Mouse (Mus musculus): ENCODE results near the gene Dctn3. TPM values are rescaled to one million over a fixed set of nuclear protein-coding genes. Genes with fewer than 3 reads are reported as not detected.
A peak's percentile ranks its signal among the peaks of the same experiment; 100 is the strongest.

Gene Dctn3
- total RNA-seq, 2 experiments from 2014 or later: 201 to 217 TPM

DNA sequence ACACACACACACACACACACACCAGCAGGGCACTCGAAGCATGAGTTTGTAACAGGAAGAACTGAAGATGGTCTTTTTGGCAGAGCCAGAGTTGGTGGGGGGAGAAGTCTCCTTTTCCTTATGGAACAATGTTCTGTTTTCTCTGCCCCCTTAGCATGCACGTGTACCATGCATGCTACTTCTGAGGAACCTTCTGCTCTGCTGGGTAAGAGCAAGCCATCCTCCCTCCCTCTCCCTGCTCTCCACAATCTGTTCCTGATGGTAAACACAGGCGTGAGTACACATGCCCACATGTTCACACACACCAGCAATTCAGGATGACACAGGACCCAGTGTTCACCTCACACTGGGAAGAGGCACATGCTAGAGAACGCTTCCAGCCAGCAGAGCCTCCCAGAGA, 41.8 kb downstream of the Dctn3 start:
- peak in 1 of 2 experiments; percentile 89 for DNase-seq (ENCODE audit: low spot score in 2 of 2)
- intact Hi-C loops (cut with DNase I): no loop called here

- intact Hi-C loops (cut with DNase I): no loop called here
- DNase-seq (ENCODE audit: low spot score in 2 of 2): no peak
These were observed 43.7 kb downstream of the Dctn3 start for GRCm38 (mm10) chr4:41679291-41679690.

GRCm38 (mm10) chr4:41678863-41679262, 44.1 kb downstream of the Dctn3 start:
- DNase-seq (ENCODE audit: low spot score in 2 of 2): no peak
- intact Hi-C loops (cut with DNase I): no loop called here

DNA sequence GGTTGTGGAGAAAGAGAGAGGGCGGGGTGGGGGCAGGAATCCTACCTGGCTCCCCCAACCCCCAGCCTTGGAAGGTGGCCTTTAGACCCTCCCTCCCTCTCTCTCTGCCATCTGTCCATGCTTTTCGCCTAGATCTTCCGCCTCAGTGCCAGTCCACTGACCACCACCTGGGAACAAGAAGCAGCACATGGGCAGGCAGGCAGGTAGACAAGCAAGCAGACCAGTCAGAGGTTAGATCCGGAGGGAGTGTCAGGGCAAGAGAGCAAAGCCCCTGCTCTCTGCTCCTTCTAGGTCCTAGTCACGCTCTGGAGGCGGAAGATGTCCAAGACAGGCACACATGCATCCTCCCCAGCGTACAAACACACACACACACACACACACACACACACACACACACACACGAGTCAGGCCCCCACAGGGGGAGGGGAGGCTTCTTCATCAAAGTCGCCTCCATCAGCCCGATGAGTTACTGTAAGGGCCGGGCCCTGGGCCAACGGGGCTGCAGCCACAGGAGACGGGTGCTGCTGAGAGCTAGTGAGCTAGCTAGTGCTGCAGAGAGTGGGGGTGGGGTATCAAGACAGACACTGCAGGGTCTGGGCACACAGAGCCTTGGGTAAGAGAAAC, 45.9 kb downstream of the Dctn3 start:
- no peak for DNase-seq (ENCODE audit: low spot score in 2 of 2)
- intact Hi-C loops (cut with DNase I): no loop called here

DNA sequence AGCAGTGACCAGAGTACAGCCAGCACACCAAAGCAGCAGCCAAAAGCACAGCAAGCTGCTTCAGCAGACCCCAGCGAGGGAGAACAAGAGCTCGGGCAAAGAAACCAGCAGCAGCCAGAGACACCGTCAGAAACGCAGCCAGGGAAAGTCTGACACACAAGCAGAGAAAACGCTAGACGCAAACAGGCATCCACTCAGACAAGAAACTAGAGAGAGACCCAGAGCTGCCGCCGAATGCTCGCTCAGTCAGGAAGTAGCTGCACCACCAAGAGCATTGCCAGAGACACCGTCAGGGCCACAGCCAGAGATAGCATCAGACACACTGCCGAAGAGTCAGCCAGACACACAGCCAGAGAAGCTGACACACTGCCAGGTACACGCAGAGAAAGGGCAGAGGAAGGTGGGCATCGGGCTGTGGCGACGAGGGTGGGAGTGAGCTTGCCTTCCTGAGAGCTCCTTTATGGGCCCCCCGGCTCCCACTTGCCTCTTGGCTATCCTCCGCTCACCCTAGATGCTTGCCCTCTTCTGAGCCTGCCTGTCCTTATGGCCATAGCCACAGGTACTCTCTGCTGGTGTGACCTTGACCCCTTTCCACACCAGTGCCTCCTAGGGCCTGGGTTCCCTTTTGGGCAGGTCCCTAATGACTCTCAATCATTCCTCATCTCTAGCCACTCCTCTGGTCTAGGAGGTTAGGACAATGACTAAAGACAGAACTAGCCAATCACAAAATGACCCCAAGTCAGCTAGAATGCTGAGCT, 46.5 kb downstream of the Dctn3 start:
- no peak for DNase-seq (ENCODE audit: low spot score in 2 of 2)
- intact Hi-C loops (cut with DNase I): no loop called here

GRCm38 (mm10) chr4:41673186-41673585, 49.8 kb downstream of the Dctn3 start:
- DNase-seq (ENCODE audit: low spot score in 2 of 2): no peak
- intact Hi-C loops (cut with DNase I): no loop called here

DNA sequence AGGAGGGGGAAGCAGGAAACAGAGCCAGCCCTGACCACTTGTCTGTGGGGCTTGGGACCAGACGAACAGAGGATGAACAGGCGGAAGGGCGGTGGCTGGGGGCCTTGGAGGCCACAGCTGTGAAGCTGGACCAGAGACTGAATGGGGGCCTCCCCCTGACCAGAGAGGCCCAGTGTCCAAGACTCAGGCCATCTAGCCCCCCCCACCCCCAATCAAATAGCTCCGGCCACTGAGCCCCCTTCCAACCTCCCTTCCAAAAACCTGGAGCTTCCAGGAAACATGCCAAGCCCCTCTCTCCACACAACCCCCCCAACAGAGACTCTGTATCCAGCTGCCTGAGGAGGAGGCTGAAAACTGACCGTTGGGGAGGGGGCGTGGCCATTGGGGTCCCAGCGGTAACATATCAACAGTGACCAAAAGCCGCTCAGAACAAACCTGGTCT, 50.4 kb downstream of the Dctn3 start:
- intact Hi-C loops (cut with DNase I): no loop called here
- no peak for DNase-seq (ENCODE audit: low spot score in 2 of 2)

GRCm38 (mm10) chr4:41671963-41672480, 50.9 kb downstream of the Dctn3 start:
- intact Hi-C loops (cut with DNase I): no loop called here
- no peak for DNase-seq (ENCODE audit: low spot score in 2 of 2)

- no peak for DNase-seq (ENCODE audit: low spot score in 2 of 2)
- intact Hi-C loops (cut with DNase I): no loop called here
These were observed 51.5 kb downstream of the Dctn3 start for GRCm38 (mm10) chr4:41671500-41671899.

DNA sequence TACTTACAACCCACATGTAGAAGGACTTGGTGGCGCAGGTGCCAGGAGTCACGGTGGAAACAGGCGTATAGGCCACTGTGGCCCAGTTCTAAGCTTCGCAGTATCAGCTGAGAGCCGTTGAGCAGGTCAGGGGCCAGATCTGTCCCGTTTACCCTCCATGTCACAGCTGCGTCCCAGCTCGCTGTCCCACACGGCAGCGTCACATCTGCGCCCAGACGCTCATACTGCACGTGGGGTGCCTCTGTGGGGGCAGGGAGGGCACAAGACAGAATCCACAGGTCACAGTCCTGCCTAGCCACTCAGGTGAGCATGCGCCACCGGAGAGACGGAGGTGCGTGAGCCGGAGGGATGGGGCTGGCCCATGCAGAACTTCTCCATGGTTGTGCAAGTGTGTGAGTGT, 52.1 kb downstream of the Dctn3 start:
- intact Hi-C loops (cut with DNase I): no loop called here
- DNase-seq (ENCODE audit: low spot score in 2 of 2): no peak

DNA sequence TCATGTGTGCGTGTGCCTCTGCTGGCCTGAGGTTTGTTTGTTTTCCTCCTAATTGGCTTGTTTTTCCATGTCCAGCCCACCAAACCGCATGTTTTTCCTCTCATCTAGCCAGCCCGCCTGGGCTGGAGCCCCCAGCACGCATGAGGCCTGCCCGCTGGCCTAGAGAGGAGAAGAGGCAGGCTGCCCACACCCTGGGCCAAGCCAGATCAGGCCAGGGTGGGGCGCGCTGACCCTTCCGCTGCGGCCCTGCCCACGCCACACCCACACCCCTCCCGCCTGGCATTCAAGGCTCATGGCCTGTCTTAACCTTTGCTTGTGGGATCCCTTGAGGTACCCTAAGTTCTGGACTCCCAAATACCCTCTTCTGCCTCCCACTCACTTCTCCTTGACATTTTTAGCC, 56.3 kb downstream of the Dctn3 start:
- intact Hi-C loops (cut with DNase I): no loop called here

GRCm38 (mm10) chr4:41665009-41665675, 57.8 kb downstream of the Dctn3 start:
- no peak for DNase-seq (ENCODE audit: low spot score in 2 of 2)
- intact Hi-C loops (cut with DNase I): no loop called here

More for the DNA sequence above, 56.3 kb downstream of the Dctn3 start:
- no peak for DNase-seq (ENCODE audit: low spot score in 2 of 2)

Other genes starting within 250 kb of the Dctn3 start
- 10 to 100 TPM; 42.6 to 44.7 TPM for gene AI464131, start 220.1 kb downstream of the Dctn3 start, total RNA-seq (2021)
- 1 to 10 TPM; 8.7 TPM for gene 1110017D15Rik, start 205.8 kb downstream of the Dctn3 start, total RNA-seq (2021)
- 100 to 1,000 TPM; 204 to 210 TPM for gene Fam219a, start 153.6 kb downstream of the Dctn3 start, total RNA-seq (2021)
- gene Dnaic1, start 153.4 kb downstream of the Dctn3 start, total RNA-seq (2021): 1 to 10 TPM; 5.6 to 8.6 TPM
- 10 to 100 TPM; 54.7 to 60.3 TPM for gene Enho, start 82.8 kb downstream of the Dctn3 start, total RNA-seq (2021)
- 100 to 1,000 TPM in 1 of 2 experiments, 10 to 100 TPM in 1; 98.6 to 102 TPM for gene Cntfr, start 26.1 kb downstream of the Dctn3 start, total RNA-seq (2021)
- gene Il11ra1, start 23.2 kb downstream of the Dctn3 start, total RNA-seq (2021): 10 to 100 TPM; 28.9 to 32.8 TPM
- gene Rpp25l, start 9.6 kb downstream of the Dctn3 start, total RNA-seq (2021): 10 to 100 TPM; 30.8 to 31.0 TPM
- gene Arid3c, start 8.0 kb upstream of the Dctn3 start, total RNA-seq (2021): under 1 TPM; 0.38 to 0.48 TPM
- 100 to 1,000 TPM; 103 to 118 TPM for gene Galt, start 32.1 kb upstream of the Dctn3 start, total RNA-seq (2021)
- 10 to 100 TPM; 67.8 to 83.8 TPM for gene Sigmar1, start 33.0 kb upstream of the Dctn3 start, total RNA-seq (2021)
- gene Ccl27a, start 51.1 kb upstream of the Dctn3 start, total RNA-seq (2021): 100 to 1,000 TPM; 294 to 318 TPM
- gene Gm21541, start 180.4 kb upstream of the Dctn3 start, total RNA-seq (2021): not detected
- gene Gm20878, start 218.4 kb upstream of the Dctn3 start, total RNA-seq (2021): 10 to 100 TPM; 55.9 to 61.7 TPM
- gene Fam205a4, start 242.9 kb upstream of the Dctn3 start, total RNA-seq (2021): 1 to 10 TPM; 5.1 to 6.1 TPM